Mouse (Mus musculus): Measurements from ENCODE around the gene Trp53. TPM values are rescaled to one million over a fixed set of nuclear protein-coding genes. Genes with fewer than 3 reads are reported as not detected.

Gene Trp53
- polyA plus RNA-seq, 1 experiment from 2014 or later: 103 TPM

DNA sequence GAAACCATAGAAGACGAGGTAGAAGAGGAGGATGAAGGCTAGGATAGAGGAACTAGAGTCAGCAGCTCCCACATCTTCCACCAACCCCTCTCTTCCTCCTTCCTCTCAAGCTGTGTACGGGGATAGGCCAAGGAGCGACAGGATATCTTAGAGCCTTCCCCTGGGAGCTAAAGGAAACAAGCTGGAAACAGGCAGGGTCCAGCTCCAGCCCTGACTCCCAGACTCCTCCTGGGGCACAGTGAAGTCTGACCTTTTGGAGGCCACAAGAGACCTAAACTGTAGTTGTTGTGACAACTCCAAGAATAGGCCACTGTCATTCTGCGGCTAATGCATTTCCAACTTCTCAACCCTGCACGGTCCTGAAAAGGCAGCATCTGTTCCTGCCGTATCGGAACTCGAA is 23.4 kb downstream of the Trp53 start:
- H3K27me3 ChIP-seq (replicated peaks; ENCODE audit: control insufficient read depth, insufficient read depth, low read length): no peaks in the 10 kb centered on the region
- H3K27ac ChIP-seq (ENCODE audit: low read length): no peak overlapping the region
- peaks cover 27% of the 10 kb centered on the region for H3K4me1 ChIP-seq (replicated peaks; ENCODE audit: control insufficient read depth, insufficient read depth, low read length)
- H3K36me3 ChIP-seq (ENCODE audit: control insufficient read depth, insufficient read depth): peaks cover 3% of the 10 kb centered on the region; the same call in 1 of the 2 replicates
- no peak for ATAC-seq
- H3K9ac ChIP-seq (replicated peaks; ENCODE audit: low read depth, low read length): no peak overlapping the region
- WGBS: 85% methylated on average over 8 of the region's 8 CpGs
- no peak overlapping the region for H3K4me3 ChIP-seq (replicated peaks; ENCODE audit: low read length)
- H3K9me3 ChIP-seq (ENCODE audit: control insufficient read depth, low read length): no peaks in the 10 kb centered on the region
- H3K4me2 ChIP-seq (ENCODE audit: low read length): no peak overlapping the region

DNA sequence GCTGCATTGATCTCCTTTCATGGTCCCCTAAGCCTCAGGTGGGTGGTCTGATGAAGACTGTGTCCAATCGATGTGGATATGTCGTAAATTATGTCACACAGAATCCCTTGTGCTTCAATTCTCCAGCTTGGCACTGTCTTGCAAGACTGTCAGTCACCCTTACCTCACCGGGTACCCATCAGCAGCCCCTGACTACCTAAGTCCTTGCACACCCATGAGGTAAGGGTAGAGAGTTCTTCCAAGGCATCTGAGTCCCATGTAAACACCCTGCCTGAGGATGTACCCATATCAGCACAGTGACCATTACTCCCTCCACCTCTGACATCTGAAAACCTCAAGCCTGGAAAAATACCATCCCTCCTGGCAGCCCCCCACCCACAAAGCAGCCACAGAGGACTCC is 24.2 kb downstream of the Trp53 start:
- Histone ChIP-seq H3K27ac (ENCODE audit: low read length) (no peak overlapping the region; the same call in 1 of the 2 replicates), H3K4me2 (ENCODE audit: low read length) (peak overlapping the region; percentile 99), H3K9me3 (ENCODE audit: control insufficient read depth, low read length) (no peaks in the 10 kb centered on the region), H3K9ac (replicated peaks; ENCODE audit: low read depth, low read length) (peak overlapping the region; percentile 84), H3K36me3 (ENCODE audit: control insufficient read depth, insufficient read depth) (peaks cover 3% of the 10 kb centered on the region; the same call in 1 of the 2 replicates), H3K27me3 (replicated peaks; ENCODE audit: control insufficient read depth, insufficient read depth, low read length) (no peaks in the 10 kb centered on the region), H3K4me3 (replicated peaks; ENCODE audit: low read length) (peak overlapping the region; percentile 80), H3K4me1 (replicated peaks; ENCODE audit: control insufficient read depth, insufficient read depth, low read length) (peaks cover 26% of the 10 kb centered on the region)
- WGBS: 49% methylated on average over 3 of the region's 3 CpGs
- ATAC-seq: no peak

DNA sequence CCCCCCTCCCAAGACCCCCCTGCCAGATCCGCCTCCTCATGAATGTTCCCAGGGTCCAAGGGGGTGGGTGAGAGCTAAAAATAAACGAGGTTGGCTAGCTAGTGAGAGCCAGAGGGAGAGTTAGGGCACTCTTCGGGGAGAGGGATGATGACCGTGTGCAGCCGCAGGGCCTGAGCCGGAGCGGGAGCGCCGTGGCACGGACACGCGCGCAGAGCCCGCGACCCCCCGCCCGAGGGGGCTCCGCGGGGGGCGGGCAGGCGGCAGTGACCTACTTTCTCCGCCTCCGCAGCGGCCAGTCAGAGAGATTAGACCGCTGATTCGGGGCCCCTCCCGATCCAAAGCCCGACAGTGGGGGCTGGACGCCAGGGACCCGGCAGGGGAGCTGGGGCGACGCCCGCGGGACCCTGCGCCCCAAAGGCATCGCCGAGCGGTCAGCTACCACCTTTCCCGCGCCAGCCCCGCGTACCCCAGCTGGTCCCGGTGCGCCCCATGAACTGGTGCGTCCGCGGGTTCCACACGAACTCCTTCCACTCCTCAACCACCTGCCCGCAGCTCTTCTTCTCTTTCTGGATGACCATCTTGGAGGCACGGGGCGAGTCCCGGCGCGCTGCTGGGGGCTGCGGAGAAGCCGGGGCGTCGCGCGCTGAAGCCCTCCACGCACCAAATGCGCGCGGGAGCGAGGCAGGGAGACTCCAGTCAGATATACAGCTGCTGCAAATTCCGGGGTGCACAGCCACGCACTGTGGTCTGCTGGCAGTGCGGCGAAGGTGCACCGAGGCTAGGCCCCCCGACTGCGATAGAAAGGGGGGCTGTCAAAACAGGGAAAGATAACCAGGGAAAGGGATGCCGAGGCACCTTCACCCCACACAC is 24.9 kb downstream of the Trp53 start:
- peak overlapping the region; percentile 65 for H3K27ac ChIP-seq (ENCODE audit: low read length)
- peaks cover 3% of the 10 kb centered on the region; the same call in 1 of the 2 replicates for H3K36me3 ChIP-seq (ENCODE audit: control insufficient read depth, insufficient read depth)
- no peaks in the 10 kb centered on the region for H3K9me3 ChIP-seq (ENCODE audit: control insufficient read depth, low read length)
- peak overlapping the region; percentile 99 for H3K4me2 ChIP-seq (ENCODE audit: low read length)
- peaks cover 23% of the 10 kb centered on the region for H3K4me1 ChIP-seq (replicated peaks; ENCODE audit: control insufficient read depth, insufficient read depth, low read length)
- H3K27me3 ChIP-seq (replicated peaks; ENCODE audit: control insufficient read depth, insufficient read depth, low read length): no peaks in the 10 kb centered on the region
- peak; percentile 64 for ATAC-seq
- under 1% methylated on average over 57 of the region's 73 CpGs for whole genome bisulfite sequencing
- H3K9ac ChIP-seq (replicated peaks; ENCODE audit: low read depth, low read length): peak overlapping the region; percentile 84
- peak overlapping the region; percentile 80 for H3K4me3 ChIP-seq (replicated peaks; ENCODE audit: low read length)

DNA sequence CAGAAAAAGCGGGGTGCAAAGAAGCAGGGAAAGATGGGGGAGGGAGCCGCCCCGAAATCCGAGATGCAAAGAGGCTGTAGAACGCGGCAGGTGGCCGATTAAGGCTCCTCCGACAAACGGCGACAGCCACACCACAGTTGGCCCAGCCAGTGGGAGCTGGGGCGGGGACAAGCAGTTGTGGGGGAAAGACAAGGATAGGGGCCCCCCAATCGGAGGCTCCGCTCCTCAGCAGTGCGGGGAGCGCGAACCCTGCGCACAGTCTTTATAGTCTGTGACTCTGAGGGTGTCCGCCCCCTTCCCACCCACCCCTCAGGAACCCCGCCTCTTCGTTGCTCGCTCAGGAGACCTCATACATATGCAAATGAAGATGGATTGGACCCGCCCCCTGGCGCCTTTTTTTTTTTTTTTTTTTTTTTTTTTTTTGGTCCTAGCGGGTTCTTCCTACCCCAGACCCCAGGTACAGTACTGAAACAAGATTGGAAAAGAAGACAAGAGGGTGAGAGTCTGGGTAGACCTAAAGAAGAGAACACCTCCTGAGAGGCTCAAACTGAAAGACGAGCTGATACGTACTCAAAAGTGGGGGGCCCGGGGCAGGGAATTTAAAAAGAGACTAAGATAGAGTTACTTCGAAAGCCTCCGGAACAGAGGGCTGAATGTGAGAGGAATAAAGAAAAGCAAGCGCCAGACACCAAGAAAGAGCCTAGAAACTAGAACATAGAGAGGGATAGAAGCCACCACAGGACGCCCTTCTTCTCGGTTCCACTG is 25.7 kb downstream of the Trp53 start, which contains the start of gene Atp1b2:
Gene Atp1b2, minus strand, starts transcription at position 217 of the 765 bp plus-strand sequence.
- peak within 1 kb of the TSS; percentile 99 for H3K4me2 ChIP-seq (ENCODE audit: low read length)
- no peaks in the 10 kb centered on the region for H3K27me3 ChIP-seq (replicated peaks; ENCODE audit: control insufficient read depth, insufficient read depth, low read length)
- 1% methylated on average over 32 of the region's 32 CpGs for WGBS

DNA sequence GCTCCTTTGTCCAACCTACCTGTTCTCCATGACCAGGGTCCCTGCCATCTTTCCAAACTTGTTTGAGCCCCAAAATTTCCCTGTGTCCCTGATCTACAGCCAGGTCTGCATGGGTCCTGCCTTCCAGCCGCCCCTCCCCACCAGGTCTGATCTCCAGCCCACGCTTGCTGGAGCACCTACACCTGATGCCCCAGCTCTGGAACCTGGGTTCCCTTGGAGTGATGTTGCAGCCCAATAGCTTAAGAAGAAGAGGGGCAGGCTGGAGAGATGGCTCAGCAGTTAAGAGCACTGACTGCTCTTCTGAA is 26.3 kb downstream of the Trp53 start:
- Histone ChIP-seq H3K9me3 (ENCODE audit: control insufficient read depth, low read length) (no peaks in the 10 kb centered on the region), H3K4me3 (replicated peaks; ENCODE audit: low read length) (peak overlapping the region; percentile 80), H3K27ac (ENCODE audit: low read length) (peak overlapping the region; percentile 28; the same call in 1 of the 2 replicates), H3K4me2 (ENCODE audit: low read length) (peak overlapping the region; percentile 99), H3K9ac (replicated peaks; ENCODE audit: low read depth, low read length) (0 out of 2 replicates have a peak overlapping the region, but pooled peaks have one; percentile 22), H3K36me3 (ENCODE audit: control insufficient read depth, insufficient read depth) (peaks cover 3% of the 10 kb centered on the region; the same call in 1 of the 2 replicates), H3K27me3 (replicated peaks; ENCODE audit: control insufficient read depth, insufficient read depth, low read length) (no peaks in the 10 kb centered on the region), H3K4me1 (replicated peaks; ENCODE audit: control insufficient read depth, insufficient read depth, low read length) (peaks cover 17% of the 10 kb centered on the region)
- 59% methylated on average over 2 of the region's 2 CpGs for WGBS
- ATAC-seq: no peak

More for the DNA sequence above, 25.7 kb downstream of the Trp53 start, which contains the start of gene Atp1b2:
- Histone ChIP-seq H3K4me1 (replicated peaks; ENCODE audit: control insufficient read depth, insufficient read depth, low read length) (peaks cover 17% of the 10 kb centered on the region), H3K36me3 (ENCODE audit: control insufficient read depth, insufficient read depth) (peaks cover 3% of the 10 kb centered on the region; the same call in 1 of the 2 replicates), H3K4me3 (replicated peaks; ENCODE audit: low read length) (peak within 1 kb of the TSS; percentile 80), H3K9me3 (ENCODE audit: control insufficient read depth, low read length) (no peaks in the 10 kb centered on the region), H3K9ac (replicated peaks; ENCODE audit: low read depth, low read length) (peak within 1 kb of the TSS; percentile 84), H3K27ac (ENCODE audit: low read length) (peak within 1 kb of the TSS; percentile 65)
- peak; percentile 95 for ATAC-seq

GRCm38 (mm10) chr11:69606832-69607231 is 26.7 kb downstream of the Trp53 start:
- Histone ChIP-seq H3K27me3 (replicated peaks; ENCODE audit: control insufficient read depth, insufficient read depth, low read length) (no peaks in the 10 kb centered on the region), H3K27ac (ENCODE audit: low read length) (no peak overlapping the region), H3K4me2 (ENCODE audit: low read length) (no peak overlapping the region), H3K4me3 (replicated peaks; ENCODE audit: low read length) (no peak overlapping the region), H3K9me3 (ENCODE audit: control insufficient read depth, low read length) (no peaks in the 10 kb centered on the region), H3K4me1 (replicated peaks; ENCODE audit: control insufficient read depth, insufficient read depth, low read length) (peaks cover 17% of the 10 kb centered on the region), H3K36me3 (ENCODE audit: control insufficient read depth, insufficient read depth) (peaks cover 3% of the 10 kb centered on the region; the same call in 1 of the 2 replicates), H3K9ac (replicated peaks; ENCODE audit: low read depth, low read length) (no peak overlapping the region)
- no peak for ATAC-seq
- 99% methylated on average over 2 of the region's 2 CpGs for WGBS

DNA sequence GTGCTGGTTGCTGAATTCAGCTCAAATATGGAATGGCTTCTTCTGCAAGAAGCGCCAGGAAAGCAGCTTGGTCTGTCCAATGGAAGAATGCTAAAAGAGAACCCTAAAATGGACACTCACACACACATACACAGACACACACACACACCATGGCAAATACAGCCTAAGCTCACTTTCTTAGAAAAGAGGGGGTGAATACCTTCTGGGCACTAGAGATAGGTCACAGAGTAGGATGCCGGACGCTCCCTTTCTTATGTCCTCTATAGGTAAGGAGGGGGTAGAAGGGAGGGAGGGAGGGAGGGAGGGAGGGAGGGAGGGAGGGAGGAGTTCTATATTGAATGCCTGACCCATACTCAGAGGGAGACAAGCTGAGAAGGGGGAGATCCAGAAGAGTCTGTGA is 28.4 kb downstream of the Trp53 start:
- H3K36me3 ChIP-seq (ENCODE audit: control insufficient read depth, insufficient read depth): no peaks in the 10 kb centered on the region
- H3K4me2 ChIP-seq (ENCODE audit: low read length): no peak overlapping the region
- no peak overlapping the region for H3K4me3 ChIP-seq (replicated peaks; ENCODE audit: low read length)
- no peak overlapping the region for H3K27ac ChIP-seq (ENCODE audit: low read length)
- H3K9me3 ChIP-seq (ENCODE audit: control insufficient read depth, low read length): no peaks in the 10 kb centered on the region
- H3K9ac ChIP-seq (replicated peaks; ENCODE audit: low read depth, low read length): no peak overlapping the region
- no peaks in the 10 kb centered on the region for H3K27me3 ChIP-seq (replicated peaks; ENCODE audit: control insufficient read depth, insufficient read depth, low read length)
- no peak for ATAC-seq
- peaks cover 17% of the 10 kb centered on the region for H3K4me1 ChIP-seq (replicated peaks; ENCODE audit: control insufficient read depth, insufficient read depth, low read length)
- 87% methylated on average over 3 of the region's 3 CpGs for WGBS

DNA sequence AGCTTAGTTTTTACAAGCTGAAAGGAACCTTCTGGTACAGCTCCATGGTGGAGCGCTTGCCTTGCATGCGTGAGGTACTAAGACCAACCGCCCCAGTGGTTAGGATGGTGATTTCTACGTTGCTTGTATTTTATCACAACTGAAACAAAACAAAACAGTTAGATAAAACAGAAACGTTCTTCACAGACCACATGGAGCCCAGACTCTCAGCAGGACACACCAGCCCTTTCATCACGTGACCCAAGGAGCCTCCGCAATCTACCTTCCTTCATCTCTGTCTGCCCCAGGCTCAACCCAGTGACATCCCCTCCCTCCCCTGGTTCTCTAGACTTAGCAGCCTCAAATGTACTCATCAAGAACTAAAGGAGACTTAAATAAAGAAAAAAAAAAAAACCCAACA is 29.3 kb downstream of the Trp53 start:
- Histone ChIP-seq H3K4me1 (replicated peaks; ENCODE audit: control insufficient read depth, insufficient read depth, low read length) (peaks cover 14% of the 10 kb centered on the region), H3K27ac (ENCODE audit: low read length) (no peak overlapping the region), H3K9ac (replicated peaks; ENCODE audit: low read depth, low read length) (no peak overlapping the region), H3K9me3 (ENCODE audit: control insufficient read depth, low read length) (no peaks in the 10 kb centered on the region), H3K36me3 (ENCODE audit: control insufficient read depth, insufficient read depth) (no peaks in the 10 kb centered on the region), H3K27me3 (replicated peaks; ENCODE audit: control insufficient read depth, insufficient read depth, low read length) (no peaks in the 10 kb centered on the region), H3K4me3 (replicated peaks; ENCODE audit: low read length) (no peak overlapping the region), H3K4me2 (ENCODE audit: low read length) (no peak overlapping the region)
- no peak for ATAC-seq
- 69% methylated on average over 7 of the region's 7 CpGs for WGBS

- no peaks in the 10 kb centered on the region for H3K27me3 ChIP-seq (replicated peaks; ENCODE audit: control insufficient read depth, insufficient read depth, low read length)
- no peak overlapping the region for H3K9ac ChIP-seq (replicated peaks; ENCODE audit: low read depth, low read length)
- H3K36me3 ChIP-seq (ENCODE audit: control insufficient read depth, insufficient read depth): no peaks in the 10 kb centered on the region
- no peak for ATAC-seq
- no peaks in the 10 kb centered on the region for H3K9me3 ChIP-seq (ENCODE audit: control insufficient read depth, low read length)
- no peak overlapping the region for H3K4me2 ChIP-seq (ENCODE audit: low read length)
- no peak overlapping the region for H3K27ac ChIP-seq (ENCODE audit: low read length)
- H3K4me3 ChIP-seq (replicated peaks; ENCODE audit: low read length): no peak overlapping the region
- H3K4me1 ChIP-seq (replicated peaks; ENCODE audit: control insufficient read depth, insufficient read depth, low read length): peaks cover 9% of the 10 kb centered on the region; the same call in 1 of the 2 replicates
- 71% methylated on average over 4 of the region's 4 CpGs for WGBS
Observed at GRCm38 (mm10) chr11:69610899-69611298, 30.7 kb downstream of the Trp53 start.
